Mouse (Mus musculus) CH12.LX (cell line): Measurements from ENCODE around the gene Mrrf.

Experiments
- BHLHE40 ChIP-seq: IDR thresholded peaks from 2 replicates; pipeline ENCODE4 v1.6.1; 2011; ENCODE audit warnings: mild to moderate bottlenecking, low read depth, low read length, improper control_type of control experiment
- CHD2 ChIP-seq: IDR thresholded peaks from 2 replicates; pipeline ENCODE4 v1.6.1; 2011; ENCODE audit warnings: low read length, improper control_type of control experiment
- CTCF ChIP-seq, 2 experiments: IDR thresholded peaks in 1 of 2; conservative IDR thresholded peaks in 1 of 2; 2 replicates each; pipeline ENCODE4 v1.5.1; 2011 to 2012; ENCODE audit warnings: low read depth in 2 of 2, low read length in 2 of 2, improper control_type of control experiment in 1 of 2, inconsistent platforms in 1 of 2, mild to moderate bottlenecking in 1 of 2, moderate library complexity in 1 of 2
- E2F4 ChIP-seq: IDR thresholded peaks from 2 replicates; pipeline ENCODE4 v1.6.1; 2011; ENCODE audit warnings: low read depth, low read length, improper control_type of control experiment; ENCODE audit not compliant: insufficient replicate concordance
- EP300 ChIP-seq: IDR thresholded peaks from 2 replicates; pipeline ENCODE4 v1.6.1; 2011; ENCODE audit warnings: low read length, improper control_type of control experiment
- HCFC1 ChIP-seq: IDR thresholded peaks from 2 replicates; pipeline ENCODE4 v1.6.1; 2012; ENCODE audit warnings: low read depth, mild to moderate bottlenecking, inconsistent platforms, low read length, improper control_type of control experiment
- POLR2A ChIP-seq: IDR thresholded peaks from 2 replicates; pipeline ENCODE4 v1.6.1; 2011; ENCODE audit warnings: low read depth, mild to moderate bottlenecking, improper control_type of control experiment, low read length
- ZNF384 ChIP-seq: IDR thresholded peaks from 2 replicates; pipeline ENCODE4 v1.6.1; 2012; ENCODE audit warnings: low read depth, low read length, improper control_type of control experiment, inconsistent platforms

GRCm38 (mm10) chr2:36097129-36097815 is 38.9 kb upstream of the Mrrf start:
- no peak for TF ChIP-seq BHLHE40
- no peak for TF ChIP-seq HCFC1
- no peak for TF ChIP-seq POLR2A
- no peak for TF ChIP-seq CTCF (conservative IDR thresholded peaks at IDR 0.05 in 1 of 2, IDR thresholded peaks at IDR 0.05 in 1 of 2; ENCODE audit: low read depth in 2 of 2, low read length in 2 of 2)
- TF ChIP-seq ZNF384, result no peak
- TF ChIP-seq E2F4, result no peak
- TF ChIP-seq EP300, result no peak
- no peak for TF ChIP-seq CHD2
